Mouse (Mus musculus) intestine, embryonic 16.5 days (tissue): ENCODE data around the gene Ebi3. TPM values are rescaled to one million over a fixed set of nuclear protein-coding genes. Genes with fewer than 3 reads are reported as not detected.
A peak's percentile ranks its signal among the peaks of the same experiment; 100 is the strongest.

Source experiments
- ATAC-seq: fragments of 200-750 bp; cut with Nextera tagmentation; 2 replicates; pipeline ENCODE4 v1.8.0; 2017; ENCODE audit warnings: moderate TSS enrichment, moderate library complexity
- H3K27ac ChIP-seq: fragments of 300-500 bp; sonication (generic); 2 replicates; pipeline ENCODE4 v1.5.1; 2014; ENCODE audit warnings: mild to moderate bottlenecking, low read length
- H3K27me3 ChIP-seq: fragments of 300-500 bp; sonication (generic); replicated peaks from 2 replicates; pipeline ENCODE4 v1.6.1; 2014; ENCODE audit warnings: low read length, control low read depth, mixed read lengths; ENCODE audit not compliant: control insufficient read depth, insufficient read depth
- H3K36me3 ChIP-seq: fragments of 300-500 bp; sonication (generic); 2 replicates; pipeline ENCODE4 v1.6.1; 2014; ENCODE audit warnings: low read length, control low read depth; ENCODE audit not compliant: control insufficient read depth, insufficient read depth
- H3K4me1 ChIP-seq: fragments of 300-500 bp; sonication (generic); 2 replicates; pipeline ENCODE4 v1.6.1; 2014; ENCODE audit warnings: low read length, control low read depth, mixed read lengths; ENCODE audit not compliant: control insufficient read depth, insufficient read depth
- H3K4me2 ChIP-seq: fragments of 300-500 bp; sonication (generic); 2 replicates; pipeline ENCODE4 v1.6.1; 2014; ENCODE audit warnings: low read depth, low read length, control low read depth
- H3K4me3 ChIP-seq: fragments of 300-500 bp; sonication (generic); 2 replicates; pipeline ENCODE4 v1.5.1; 2014; ENCODE audit warnings: mild to moderate bottlenecking, low read length
- H3K9ac ChIP-seq: fragments of 300-500 bp; sonication (generic); 2 replicates; pipeline ENCODE4 v1.6.1; 2014; ENCODE audit warnings: low read depth, low read length
- H3K9me3 ChIP-seq: fragments of 300-500 bp; sonication (generic); 2 replicates; pipeline ENCODE4 v1.6.1; 2016; ENCODE audit warnings: low read length, control low read depth; ENCODE audit not compliant: control insufficient read depth
- WGBS: fragments of 180-500 bp; shearing (Covaris S2); extraction: QIAGEN DNeasy Blood & Tissue Kit; methylation state at CpG from one replicate; pipeline ENCODE4 v1.1.7; 2014; 5-methylcytosine and 5-hydroxymethylcytosine counted together
- polyA plus RNA-seq: library from polyadenylated mRNA; unstranded; fragments of >200 nt; fragmentation: Nextera tagmentation; extraction: Ambion mirVana; gene quantifications from 2 replicates; pipeline ENCODE4 v1.2.1, GENCODE M21; 2015

The Ebi3 gene
- polyA plus RNA-seq, 1 experiment from 2014 or later: 2.6 TPM

GRCm38 (mm10) chr17:55956591-55956990, 4.2 kb downstream of the Ebi3 start:
- Histone ChIP-seq H3K9ac (0 out of 2 replicates have a peak overlapping the region, but pooled peaks have one; percentile 63), H3K4me1 (peaks cover 23% of the 10 kb centered on the region), H3K4me3 (peak overlapping the region; percentile 59), H3K27me3 (peaks cover 3% of the 10 kb centered on the region; the same call in 1 of the 2 replicates), H3K27ac (no peak overlapping the region), H3K9me3 (no peaks in the 10 kb centered on the region), H3K4me2 (peak overlapping the region; percentile 68), H3K36me3 (no peaks in the 10 kb centered on the region)
- WGBS: 42% methylated on average over 6 of the region's 6 CpGs
- no peak for ATAC-seq

GRCm38 (mm10) chr17:55957168-55957567, 4.7 kb downstream of the Ebi3 start:
- peaks cover 23% of the 10 kb centered on the region for H3K4me1 ChIP-seq
- no peak overlapping the region for H3K4me2 ChIP-seq
- peaks cover 2% of the 10 kb centered on the region; the same call in 1 of the 2 replicates for H3K36me3 ChIP-seq
- no peak overlapping the region for H3K27ac ChIP-seq
- WGBS: 14% methylated on average over 9 of the region's 9 CpGs
- peaks cover 3% of the 10 kb centered on the region; the same call in 1 of the 2 replicates for H3K27me3 ChIP-seq
- no peak overlapping the region for H3K4me3 ChIP-seq
- 0 out of 2 replicates have a peak overlapping the region, but pooled peaks have one; percentile 19 for H3K9ac ChIP-seq
- no peak; the same call in 1 of the 2 replicates for ATAC-seq
- H3K9me3 ChIP-seq: no peaks in the 10 kb centered on the region

GRCm38 (mm10) chr17:55957726-55958583, 5.5 kb downstream of the Ebi3 start:
- peak overlapping the region; percentile 75 for H3K9ac ChIP-seq
- peaks cover 5% of the 10 kb centered on the region; the same call in 1 of the 2 replicates for H3K36me3 ChIP-seq
- no peak for ATAC-seq
- H3K4me1 ChIP-seq: peaks cover 25% of the 10 kb centered on the region
- H3K4me2 ChIP-seq: peak overlapping the region; percentile 56
- 84% methylated on average over 13 of the region's 13 CpGs for WGBS
- H3K27ac ChIP-seq: peak overlapping the region; percentile 98
- no peaks in the 10 kb centered on the region for H3K9me3 ChIP-seq
- peaks cover 3% of the 10 kb centered on the region; the same call in 1 of the 2 replicates for H3K27me3 ChIP-seq
- H3K4me3 ChIP-seq: peak overlapping the region; percentile 68

GRCm38 (mm10) chr17:55958584-55958886, 6.1 kb downstream of the Ebi3 start:
- H3K4me2 ChIP-seq: peak overlapping the region; percentile 56
- peaks cover 3% of the 10 kb centered on the region; the same call in 1 of the 2 replicates for H3K27me3 ChIP-seq
- peaks cover 31% of the 10 kb centered on the region for H3K4me1 ChIP-seq
- WGBS: 26% methylated on average over 2 of the region's 2 CpGs
- no peaks in the 10 kb centered on the region for H3K9me3 ChIP-seq
- ATAC-seq: no peak
- H3K4me3 ChIP-seq: peak overlapping the region; percentile 68
- H3K36me3 ChIP-seq: peaks cover 5% of the 10 kb centered on the region; the same call in 1 of the 2 replicates
- peak overlapping the region; percentile 75 for H3K9ac ChIP-seq
- peak overlapping the region; percentile 98 for H3K27ac ChIP-seq

GRCm38 (mm10) chr17:55958918-55959728, 6.7 kb downstream of the Ebi3 start, which contains the start of gene Yju2:
Gene Yju2 (plus strand): TSS chr17:55959099.
- Histone ChIP-seq H3K27me3 (peaks cover 3% of the 10 kb centered on the region; the same call in 1 of the 2 replicates), H3K36me3 (peaks cover 5% of the 10 kb centered on the region; the same call in 1 of the 2 replicates), H3K4me3 (peak within 1 kb of the TSS; percentile 68), H3K27ac (peak within 1 kb of the TSS; percentile 98), H3K9ac (peak within 1 kb of the TSS; percentile 75), H3K9me3 (no peaks in the 10 kb centered on the region), H3K4me2 (peak within 1 kb of the TSS; percentile 73), H3K4me1 (peaks cover 31% of the 10 kb centered on the region)
- ATAC-seq: peak; percentile 93
- under 1% methylated on average over 45 of the region's 46 CpGs for WGBS

GRCm38 (mm10) chr17:55959946-55960740, 7.7 kb downstream of the Ebi3 start:
- peaks cover 31% of the 10 kb centered on the region for H3K4me1 ChIP-seq
- 74% methylated on average over 10 of the region's 10 CpGs for WGBS
- peak overlapping the region; percentile 68 for H3K4me3 ChIP-seq
- H3K9ac ChIP-seq: peak overlapping the region; percentile 75
- H3K4me2 ChIP-seq: peak overlapping the region; percentile 73
- no peak overlapping the region; the same call in 1 of the 2 replicates for H3K27ac ChIP-seq
- H3K27me3 ChIP-seq: peaks cover under 1% of the 10 kb centered on the region; the same call in 1 of the 2 replicates
- H3K9me3 ChIP-seq: no peaks in the 10 kb centered on the region
- H3K36me3 ChIP-seq: peaks cover 9% of the 10 kb centered on the region
- ATAC-seq: no peak

- Histone ChIP-seq H3K27me3 (no peaks in the 10 kb centered on the region), H3K4me3 (no peak overlapping the region), H3K27ac (no peak overlapping the region), H3K4me2 (no peak overlapping the region), H3K4me1 (peaks cover 31% of the 10 kb centered on the region), H3K9me3 (no peaks in the 10 kb centered on the region), H3K9ac (no peak overlapping the region), H3K36me3 (peaks cover 9% of the 10 kb centered on the region)
- ATAC-seq: no peak
These were observed 8.4 kb downstream of the Ebi3 start for GRCm38 (mm10) chr17:55960791-55961190.

GRCm38 (mm10) chr17:55961631-55962030, 9.2 kb downstream of the Ebi3 start:
- Histone ChIP-seq H3K36me3 (peaks cover 9% of the 10 kb centered on the region), H3K4me2 (no peak overlapping the region), H3K27ac (no peak overlapping the region), H3K27me3 (no peaks in the 10 kb centered on the region), H3K9ac (no peak overlapping the region), H3K4me1 (peaks cover 24% of the 10 kb centered on the region), H3K4me3 (no peak overlapping the region), H3K9me3 (no peaks in the 10 kb centered on the region)
- whole genome bisulfite sequencing: 94% methylated on average over 7 of the region's 7 CpGs
- no peak for ATAC-seq
